Mouse (Mus musculus) liver, embryonic 14.5 days (tissue): ENCODE data around the gene Fabp1. TPM values are rescaled to one million over a fixed set of nuclear protein-coding genes. Genes with fewer than 3 reads are reported as not detected.
A peak's percentile ranks its signal among the peaks of the same experiment; 100 is the strongest.

ENCODE experiments used
- ATAC-seq: fragments of 200-750 bp; cut with Nextera tagmentation; 2 replicates; pipeline ENCODE4 v1.8.0; 2017; ENCODE audit warnings: moderate number of reproducible peaks, mild to moderate bottlenecking, moderate library complexity; ENCODE audit not compliant: insufficient read depth
- DNase-seq, 3 experiments: peaks; one replicate each; pipeline ENCODE4 v3.0.0-alpha.2; 2012 to 2013; ENCODE audit warnings: low read depth in 3 of 3, low spot score in 3 of 3
- H3K27ac ChIP-seq: fragments of 300-500 bp; sonication (generic); 2 replicates; pipeline ENCODE4 v1.5.1; 2014; ENCODE audit warnings: moderate library complexity, mild to moderate bottlenecking, control low read depth, inconsistent platforms
- H3K27me3 ChIP-seq: fragments of 300-500 bp; sonication (generic); 2 replicates; pipeline ENCODE4 v1.6.1; 2014; ENCODE audit warnings: mild to moderate bottlenecking, low read length, moderate library complexity; ENCODE audit not compliant: control insufficient read depth, insufficient read depth
- H3K36me3 ChIP-seq: fragments of 300-500 bp; sonication (generic); replicated peaks from 2 replicates; pipeline ENCODE4 v1.6.1; 2014; ENCODE audit warnings: low read depth; ENCODE audit not compliant: control insufficient read depth, insufficient read depth
- H3K4me1 ChIP-seq, 2 experiments: fragments of 200-500 bp in 1 of 2; fragments of 300-500 bp in 1 of 2; sonication (generic) in 1 of 2; replicated peaks; 2 replicates each; pipeline ENCODE4 v1.6.1; 2012 to 2014; ENCODE audit warnings: antibody characterized with exemption in 1 of 2, inconsistent platforms in 1 of 2, low read length in 1 of 2; ENCODE audit not compliant: control insufficient read depth in 2 of 2, insufficient read depth in 2 of 2
- H3K4me2 ChIP-seq: fragments of 300-500 bp; sonication (generic); 2 replicates; pipeline ENCODE4 v1.6.1; 2014; ENCODE audit warnings: low read depth, mild to moderate bottlenecking, control low read depth, moderate library complexity
- H3K4me3 ChIP-seq, 2 experiments: fragments of 200-500 bp in 1 of 2; fragments of 300-500 bp in 1 of 2; sonication (generic) in 1 of 2; 2 replicates each; pipeline ENCODE4 v1.5.1; 2012 to 2014; ENCODE audit warnings: low read depth in 2 of 2, low read length in 2 of 2, mild to moderate bottlenecking in 2 of 2, control low read depth in 1 of 2, inconsistent platforms in 1 of 2, moderate library complexity in 1 of 2; ENCODE audit not compliant: insufficient read depth in 1 of 2
- H3K9ac ChIP-seq: fragments of 300-500 bp; sonication (generic); replicated peaks from 2 replicates; pipeline ENCODE4 v1.6.1; 2014; ENCODE audit warnings: mild to moderate bottlenecking, control low read depth, moderate library complexity
- H3K9me3 ChIP-seq: fragments of 300-500 bp; sonication (generic); 2 replicates; pipeline ENCODE4 v1.6.1; 2016; ENCODE audit warnings: low read length, mixed read lengths; ENCODE audit not compliant: control insufficient read depth
- CTCF ChIP-seq: IDR thresholded peaks from 2 replicates; pipeline ENCODE4 v1.5.1; 2016; ENCODE audit warnings: antibody characterized with exemption, low read depth, control low read depth
- EP300 ChIP-seq: IDR thresholded peaks from 2 replicates; pipeline ENCODE4 v1.6.1; 2016; ENCODE audit warnings: antibody characterized with exemption, low read depth
- WGBS: fragments of 180-500 bp; shearing (Covaris S2); extraction: QIAGEN DNeasy Blood & Tissue Kit; methylation state at CpG from one replicate; pipeline ENCODE4 v1.1.7; 2014; ENCODE audit not compliant: insufficient replicate concordance; 5-methylcytosine and 5-hydroxymethylcytosine counted together
- polyA plus RNA-seq, 2 experiments: library from polyadenylated mRNA; depleted of rRNA in 1 of 2; stranded (reverse) in 1 of 2; unstranded in 1 of 2; fragments of >200 nt; fragmentation: Nextera tagmentation in 1 of 2; extraction: Ambion mirVana in 1 of 2; gene quantifications; 2 replicates each; pipeline versions ENCODE4 v1.2.1 to v1.2.3; 2012 to 2014

The Fabp1 gene
- polyA plus RNA-seq, 2 experiments: 179 to 360 TPM

DNA sequence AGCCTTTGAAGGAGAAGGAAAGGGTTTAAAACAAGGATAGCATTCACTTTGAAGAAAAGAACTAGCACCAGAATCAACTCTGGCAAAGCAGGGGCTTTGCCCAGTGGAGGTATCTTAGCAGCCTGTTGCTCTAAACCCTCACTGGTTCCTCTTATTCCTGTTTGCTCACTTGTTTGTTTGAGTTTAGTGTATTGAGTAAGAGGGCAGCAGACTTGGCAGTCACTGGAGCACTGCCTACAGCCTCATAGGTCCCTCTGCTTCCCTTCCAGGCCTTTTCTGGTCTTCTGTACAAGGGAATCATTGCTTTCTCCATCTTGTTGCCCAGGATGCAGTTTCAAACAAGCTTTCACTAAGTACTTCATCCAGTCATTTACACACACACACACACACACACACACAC lies 3.5 kb upstream of the Fabp1 start:
- Histone ChIP-seq H3K4me2 (no peak overlapping the region), H3K9me3 (no peaks in the 10 kb centered on the region), H3K27ac (no peak overlapping the region), H3K4me1 (peaks cover 0 to 12% of the 10 kb centered on the region in 2 experiments; a peak in 2 of 4 replicates), H3K9ac (no peak overlapping the region), H3K36me3 (no peaks in the 10 kb centered on the region), H3K4me3 (no peak overlapping the region), H3K27me3 (no peaks in the 10 kb centered on the region)
- ATAC-seq (no peak), DNase-seq (no peak)
- TF ChIP-seq CTCF: no peak

DNA sequence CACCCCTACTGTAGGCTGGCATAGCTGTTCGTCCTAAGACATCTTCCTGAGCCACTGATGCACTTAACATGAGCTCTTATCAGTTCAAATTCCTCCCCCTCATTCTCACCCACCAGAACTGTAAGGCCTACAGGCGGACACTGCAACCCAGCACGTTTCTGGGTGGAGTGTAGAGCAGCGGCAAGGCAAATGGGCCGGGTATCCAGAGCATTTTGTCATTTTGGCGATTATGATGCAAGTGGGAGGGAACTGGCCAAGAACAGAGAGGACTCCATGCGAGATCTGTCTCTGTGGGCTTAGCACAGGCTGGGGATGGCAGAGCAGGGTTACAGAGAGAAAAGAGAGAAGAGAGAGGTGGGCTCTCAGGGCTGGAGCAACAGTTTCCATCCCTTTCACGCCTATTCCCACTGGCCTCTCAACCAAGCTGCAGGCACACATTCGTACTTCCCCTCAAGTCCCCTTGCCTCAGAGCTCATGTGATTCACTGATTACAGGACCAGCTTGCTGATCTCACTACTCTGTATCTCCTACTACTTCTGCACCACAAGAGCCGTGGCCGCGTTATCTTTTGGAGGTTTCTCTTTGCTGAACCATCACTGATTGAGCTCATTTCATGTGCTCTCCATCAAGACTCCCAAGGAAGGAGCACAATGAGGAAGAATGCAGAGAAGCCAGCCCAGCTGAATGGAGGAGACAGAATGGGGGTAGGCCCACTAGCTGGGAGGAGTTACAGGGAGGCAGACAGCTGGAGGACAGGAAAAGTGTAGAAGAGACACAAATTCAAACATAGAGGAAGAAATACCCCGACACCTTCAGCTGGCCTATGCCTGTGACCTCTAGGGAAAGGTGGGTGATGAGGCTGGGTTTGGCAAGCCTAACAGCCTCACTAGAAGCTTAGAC lies 1.7 kb upstream of the Fabp1 start:
- TF ChIP-seq CTCF: no peak
- TF ChIP-seq EP300: no peak
- no peak for ATAC-seq
- Histone ChIP-seq H3K36me3 (no peaks in the 10 kb centered on the region), H3K9ac (no peak overlapping the region), H3K27me3 (no peaks in the 10 kb centered on the region), H3K4me2 (no peak overlapping the region), H3K9me3 (no peaks in the 10 kb centered on the region), H3K4me3 (no peak overlapping the region), H3K4me1 (peaks cover 0 to 12% of the 10 kb centered on the region in 2 experiments; a peak in 2 of 4 replicates), H3K27ac (no peak overlapping the region)
- DNase-seq: no peak
- WGBS: 40% methylated on average over 13 of the region's 13 CpGs

DNA sequence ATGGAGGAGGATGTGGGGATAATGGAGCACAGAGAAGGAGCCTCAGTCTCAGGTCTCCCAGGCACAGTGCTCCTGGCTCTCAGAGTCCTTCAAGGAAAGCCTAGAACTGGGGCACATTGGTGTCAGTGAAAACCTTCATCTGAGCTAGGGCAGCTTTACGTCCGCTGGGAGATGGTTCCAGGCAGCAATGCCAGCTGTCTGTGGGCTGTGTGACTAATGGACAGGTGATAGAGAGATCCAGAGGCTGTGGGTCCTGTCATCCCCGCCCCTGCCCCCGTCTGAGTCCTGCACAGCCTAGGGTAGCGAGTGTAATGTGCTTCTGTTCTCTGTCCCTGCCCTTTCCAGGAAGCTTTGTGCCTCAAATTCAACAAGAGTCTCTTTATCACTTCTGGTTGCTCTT lies 2.3 kb downstream of the Fabp1 start:
- no peak for TF ChIP-seq EP300
- TF ChIP-seq CTCF: no peak
- Histone ChIP-seq H3K36me3 (no peaks in the 10 kb centered on the region), H3K27me3 (no peaks in the 10 kb centered on the region), H3K4me2 (peak overlapping the region; percentile 39; the same call in 1 of the 2 replicates), H3K4me3 (no peak overlapping the region), H3K27ac (no peak overlapping the region), H3K4me1 (peaks cover 0 to 7% of the 10 kb centered on the region in 2 experiments; a peak in 1 of 4 replicates), H3K9ac (no peak overlapping the region), H3K9me3 (no peaks in the 10 kb centered on the region)
- DNase-seq (no peak), ATAC-seq (no peak)
- 57% methylated on average over 5 of the region's 5 CpGs for WGBS

DNA sequence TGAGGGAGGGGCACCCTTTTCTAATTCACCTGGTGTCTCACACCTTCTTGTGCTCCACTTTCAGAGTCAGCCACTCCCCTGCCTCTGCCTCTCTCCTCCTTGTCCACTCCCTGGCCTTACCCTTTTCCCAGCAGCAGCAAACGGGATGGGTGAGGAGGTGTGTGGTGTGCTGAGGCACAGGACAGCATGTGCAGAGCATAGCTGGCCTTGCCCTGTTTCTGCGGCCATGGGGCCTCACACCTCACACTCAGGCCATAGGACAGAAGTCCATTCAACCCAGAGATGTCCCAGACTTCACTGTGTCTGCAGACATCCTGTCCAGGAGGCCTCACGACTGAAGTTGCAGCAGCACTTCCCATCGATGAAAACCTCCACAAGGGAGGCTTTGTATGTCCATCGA lies 4.0 kb downstream of the Fabp1 start:
- ATAC-seq: no peak
- no peak overlapping the region for H3K4me3 ChIP-seq
- no peaks in the 10 kb centered on the region for H3K9me3 ChIP-seq
- no peak for DNase-seq
- no peak overlapping the region for H3K27ac ChIP-seq
- H3K36me3 ChIP-seq: no peaks in the 10 kb centered on the region
- H3K9ac ChIP-seq: no peak overlapping the region
- 57% methylated on average over 5 of the region's 5 CpGs for WGBS
- H3K27me3 ChIP-seq: no peaks in the 10 kb centered on the region
- TF ChIP-seq CTCF (no peak), EP300 (no peak)
- no peak overlapping the region for H3K4me2 ChIP-seq
- peaks cover 0 to 2% of the 10 kb centered on the region in 2 experiments; a peak in 1 of 4 replicates for H3K4me1 ChIP-seq

DNA sequence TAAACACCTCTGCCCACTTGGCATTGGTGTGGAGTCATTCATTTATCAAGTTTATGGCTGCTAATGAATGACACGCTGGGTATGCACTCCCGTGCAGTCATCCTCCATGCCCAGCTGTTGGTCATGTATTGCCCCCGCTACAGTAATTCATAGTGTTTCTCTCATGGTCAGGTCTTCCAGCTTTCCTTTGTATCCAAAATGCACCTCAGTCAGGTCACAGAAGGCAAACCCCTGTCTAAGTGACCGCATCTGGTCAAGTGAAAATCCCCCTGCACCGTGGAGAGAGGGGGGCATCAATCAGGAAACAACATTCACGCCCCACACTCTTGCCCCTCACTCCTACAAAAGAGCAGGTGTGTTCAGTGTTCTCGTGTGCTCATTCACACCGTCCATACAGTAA lies 4.5 kb downstream of the Fabp1 start:
- Histone ChIP-seq H3K9ac (no peak overlapping the region), H3K27me3 (no peaks in the 10 kb centered on the region), H3K9me3 (no peaks in the 10 kb centered on the region), H3K4me2 (no peak overlapping the region), H3K27ac (no peak overlapping the region), H3K4me1 (peaks cover 0 to 2% of the 10 kb centered on the region in 2 experiments; a peak in 1 of 4 replicates), H3K36me3 (no peaks in the 10 kb centered on the region), H3K4me3 (no peak overlapping the region)
- no peak for TF ChIP-seq CTCF
- no peak for TF ChIP-seq EP300
- ATAC-seq (no peak), DNase-seq (no peak)
- 71% methylated on average over 8 of the region's 8 CpGs for WGBS
